Mouse (Mus musculus) midbrain, embryonic 16.5 days (tissue): ENCODE results near the gene Zbtb32. TPM values are rescaled to one million over a fixed set of nuclear protein-coding genes. Genes with fewer than 3 reads are reported as not detected.

Source experiments
- ATAC-seq: fragments of 200-750 bp; cut with Nextera tagmentation; 2 replicates; pipeline ENCODE4 v1.8.0; 2017; ENCODE audit warnings: moderate TSS enrichment
- H3K27ac ChIP-seq: fragments of 300-500 bp; sonication (generic); 2 replicates; pipeline ENCODE4 v1.5.1; 2014; ENCODE audit warnings: mild to moderate bottlenecking, low read length, mixed read lengths
- H3K27me3 ChIP-seq: fragments of 300-500 bp; sonication (generic); 2 replicates; pipeline ENCODE4 v1.6.1; 2014; ENCODE audit warnings: low read depth, low read length, mixed read lengths; ENCODE audit not compliant: control insufficient read depth, insufficient read depth
- H3K36me3 ChIP-seq: fragments of 300-500 bp; sonication (generic); 2 replicates; pipeline ENCODE4 v1.6.1; 2014; ENCODE audit warnings: mild to moderate bottlenecking, low read length, moderate library complexity, mixed read lengths; ENCODE audit not compliant: control insufficient read depth, insufficient read depth
- H3K4me1 ChIP-seq: fragments of 300-500 bp; sonication (generic); 2 replicates; pipeline ENCODE4 v1.6.1; 2014; ENCODE audit warnings: mild to moderate bottlenecking, low read length, mixed read lengths; ENCODE audit not compliant: control insufficient read depth, insufficient read depth
- H3K4me2 ChIP-seq: fragments of 300-500 bp; sonication (generic); 2 replicates; pipeline ENCODE4 v1.6.1; 2014; ENCODE audit warnings: mild to moderate bottlenecking, low read length, mixed read lengths
- H3K4me3 ChIP-seq: fragments of 300-500 bp; sonication (generic); 2 replicates; pipeline ENCODE4 v1.5.1; 2014; ENCODE audit warnings: low read depth, mild to moderate bottlenecking, low read length, moderate library complexity, mixed read lengths
- H3K9ac ChIP-seq: fragments of 300-500 bp; sonication (generic); 2 replicates; pipeline ENCODE4 v1.6.1; 2014; ENCODE audit warnings: low read depth, low read length, mixed read lengths
- H3K9me3 ChIP-seq: fragments of 300-500 bp; sonication (generic); replicated peaks from 2 replicates; pipeline ENCODE4 v1.6.1; 2014; ENCODE audit warnings: mild to moderate bottlenecking, low read length, mixed read lengths; ENCODE audit not compliant: control insufficient read depth, poor library complexity, severe bottlenecking
- WGBS: fragments of 180-500 bp; shearing (Covaris S2); extraction: QIAGEN DNeasy Blood & Tissue Kit; methylation state at CpG from one replicate; pipeline ENCODE4 v1.1.7; 2014; 5-methylcytosine and 5-hydroxymethylcytosine counted together
- polyA plus RNA-seq: library from polyadenylated mRNA; unstranded; fragments of >200 nt; fragmentation: Nextera tagmentation; extraction: Ambion mirVana; gene quantifications from 2 replicates; pipeline ENCODE4 v1.2.1, GENCODE M21; 2015

Gene Zbtb32
- polyA plus RNA-seq, 1 experiment from 2014 or later = 0.20 TPM

- 1% methylated on average over 41 of the region's 67 CpGs for WGBS
- no peaks in the 10 kb centered on the region for H3K27me3 ChIP-seq
- H3K4me2 ChIP-seq = peak overlapping the region; percentile 94
- peak; percentile 44 for ATAC-seq
- H3K4me1 ChIP-seq = peaks cover 16% of the 10 kb centered on the region
- no peaks in the 10 kb centered on the region for H3K9me3 ChIP-seq
- peak overlapping the region; percentile 94 for H3K9ac ChIP-seq
- peak overlapping the region; percentile 94 for H3K4me3 ChIP-seq
- H3K27ac ChIP-seq = peak overlapping the region; percentile 93
- peaks cover 27% of the 10 kb centered on the region; the same call in 1 of the 2 replicates for H3K36me3 ChIP-seq
Measured at GRCm38 (mm10) chr7:30587842-30588667, 10.7 kb downstream of the Zbtb32 start.

- ATAC-seq = no peak
- 88% methylated on average over 28 of the region's 28 CpGs for WGBS
- peak overlapping the region; percentile 94; the same call in 1 of the 2 replicates for H3K4me2 ChIP-seq
- peaks cover 16% of the 10 kb centered on the region for H3K4me1 ChIP-seq
- peaks cover 40% of the 10 kb centered on the region for H3K36me3 ChIP-seq
- H3K9me3 ChIP-seq = no peaks in the 10 kb centered on the region
- H3K9ac ChIP-seq = no peak overlapping the region
- H3K27me3 ChIP-seq = no peaks in the 10 kb centered on the region
- no peak overlapping the region for H3K27ac ChIP-seq
- H3K4me3 ChIP-seq = no peak overlapping the region
Measured at GRCm38 (mm10) chr7:30586455-30587020, 12.2 kb downstream of the Zbtb32 start.

GRCm38 (mm10) chr7:30585170-30585569 is 13.5 kb downstream of the Zbtb32 start:
- H3K9me3 ChIP-seq = no peaks in the 10 kb centered on the region
- no peak overlapping the region for H3K9ac ChIP-seq
- ATAC-seq = no peak
- H3K4me3 ChIP-seq = no peak overlapping the region
- WGBS = 92% methylated on average over 7 of the region's 7 CpGs
- peaks cover 49% of the 10 kb centered on the region for H3K36me3 ChIP-seq
- H3K4me2 ChIP-seq = no peak overlapping the region
- H3K4me1 ChIP-seq = peaks cover 16% of the 10 kb centered on the region
- H3K27me3 ChIP-seq = no peaks in the 10 kb centered on the region
- H3K27ac ChIP-seq = no peak overlapping the region

- WGBS = 94% methylated on average over 10 of the region's 10 CpGs
- peaks cover 11% of the 10 kb centered on the region for H3K4me1 ChIP-seq
- no peak for ATAC-seq
- no peak overlapping the region for H3K4me3 ChIP-seq
- no peaks in the 10 kb centered on the region for H3K27me3 ChIP-seq
- H3K36me3 ChIP-seq = peaks cover 57% of the 10 kb centered on the region
- H3K27ac ChIP-seq = no peak overlapping the region
- H3K9me3 ChIP-seq = no peaks in the 10 kb centered on the region
- no peak overlapping the region for H3K4me2 ChIP-seq
- no peak overlapping the region for H3K9ac ChIP-seq
Measured at GRCm38 (mm10) chr7:30584339-30584738, 14.4 kb downstream of the Zbtb32 start.

GRCm38 (mm10) chr7:30581547-30581946 is 17.2 kb downstream of the Zbtb32 start:
- 95% methylated on average over 16 of the region's 16 CpGs for WGBS
- Histone ChIP-seq H3K9ac (no peak overlapping the region), H3K27me3 (no peaks in the 10 kb centered on the region), H3K4me1 (no peaks in the 10 kb centered on the region), H3K9me3 (no peaks in the 10 kb centered on the region), H3K36me3 (peaks cover 81% of the 10 kb centered on the region), H3K4me2 (no peak overlapping the region), H3K27ac (no peak overlapping the region), H3K4me3 (no peak overlapping the region)
- no peak for ATAC-seq

GRCm38 (mm10) chr7:30579950-30580349 is 18.8 kb downstream of the Zbtb32 start:
- Histone ChIP-seq H3K36me3 (peaks cover 88% of the 10 kb centered on the region), H3K9me3 (no peaks in the 10 kb centered on the region), H3K9ac (no peak overlapping the region), H3K4me3 (no peak overlapping the region), H3K4me2 (no peak overlapping the region), H3K27me3 (no peaks in the 10 kb centered on the region), H3K27ac (no peak overlapping the region), H3K4me1 (no peaks in the 10 kb centered on the region)
- 96% methylated on average over 8 of the region's 8 CpGs for WGBS
- ATAC-seq = no peak

- ATAC-seq = no peak
- H3K9me3 ChIP-seq = no peaks in the 10 kb centered on the region
- H3K4me1 ChIP-seq = no peaks in the 10 kb centered on the region
- H3K9ac ChIP-seq = no peak overlapping the region
- H3K27ac ChIP-seq = no peak overlapping the region
- 85% methylated on average over 2 of the region's 2 CpGs for WGBS
- H3K4me3 ChIP-seq = no peak overlapping the region
- no peak overlapping the region for H3K4me2 ChIP-seq
- H3K27me3 ChIP-seq = no peaks in the 10 kb centered on the region
- H3K36me3 ChIP-seq = peaks cover 74% of the 10 kb centered on the region
Measured at GRCm38 (mm10) chr7:30572969-30573368, 25.7 kb downstream of the Zbtb32 start.

- Histone ChIP-seq H3K36me3 (peaks cover 73% of the 10 kb centered on the region), H3K4me3 (no peak overlapping the region), H3K4me2 (no peak overlapping the region), H3K27ac (no peak overlapping the region), H3K9ac (no peak overlapping the region), H3K9me3 (no peaks in the 10 kb centered on the region), H3K27me3 (no peaks in the 10 kb centered on the region), H3K4me1 (no peaks in the 10 kb centered on the region)
- 95% methylated on average over 5 of the region's 5 CpGs for WGBS
- no peak for ATAC-seq
Measured at GRCm38 (mm10) chr7:30572389-30572788, 26.3 kb downstream of the Zbtb32 start.

GRCm38 (mm10) chr7:30567555-30567954 is 31.2 kb downstream of the Zbtb32 start:
- peaks cover 46% of the 10 kb centered on the region for H3K36me3 ChIP-seq
- no peak for ATAC-seq

More at GRCm38 (mm10) chr7:30567555-30567954, 31.2 kb downstream of the Zbtb32 start:
- H3K9ac ChIP-seq = no peak overlapping the region
- no peaks in the 10 kb centered on the region for H3K9me3 ChIP-seq
- no peaks in the 10 kb centered on the region for H3K27me3 ChIP-seq
- no peak overlapping the region for H3K27ac ChIP-seq
- no peak overlapping the region for H3K4me3 ChIP-seq
- WGBS = 93% methylated on average over 11 of the region's 11 CpGs
- peaks cover 7% of the 10 kb centered on the region; the same call in 1 of the 2 replicates for H3K4me1 ChIP-seq
- H3K4me2 ChIP-seq = no peak overlapping the region
